Mouse (Mus musculus) small intestine, adult 2 months (tissue): ENCODE data around the gene Ppp1r16b.

Experiments used
- CTCF ChIP-seq: fragments of 200-500 bp; IDR thresholded peaks from 2 replicates; pipeline ENCODE4 v1.5.1; 2012; ENCODE audit warnings: low read depth, mild to moderate bottlenecking, control low read depth, inconsistent platforms, low read length, moderate library complexity, mixed read lengths; ENCODE audit not compliant: insufficient replicate concordance, insufficient read length; ENCODE audit errors: extremely low read depth
- POLR2A ChIP-seq: fragments of 200-500 bp; IDR thresholded peaks from 2 replicates; pipeline ENCODE4 v1.6.1; 2012; ENCODE audit warnings: low read depth, mild to moderate bottlenecking, control low read depth, inconsistent platforms, low read length, moderate library complexity

DNA sequence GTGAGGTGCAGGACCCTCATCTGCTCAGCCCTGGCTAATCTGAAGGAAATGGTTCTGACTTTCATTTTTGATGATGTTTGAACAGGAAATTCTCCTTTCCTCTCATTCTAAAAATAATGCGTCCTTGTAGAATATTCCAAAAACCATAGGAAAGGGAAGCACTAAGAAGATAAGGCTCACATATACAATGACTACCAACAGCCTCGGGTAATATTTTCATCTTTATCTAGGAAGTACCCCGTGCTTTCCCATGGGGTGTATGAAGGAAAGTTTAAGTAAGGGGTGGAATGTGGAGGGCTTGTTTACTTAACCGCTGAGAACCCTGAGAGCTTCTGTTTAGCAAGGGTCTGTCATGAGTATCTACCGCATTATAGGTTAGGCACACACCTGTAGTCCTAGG is 37.0 kb downstream of the Ppp1r16b start:
- no peak for TF ChIP-seq POLR2A
- TF ChIP-seq CTCF: no peak
